Mouse (Mus musculus) cerebellum, adult 2 months (tissue): Measurements from ENCODE around the gene Hoxd4. TPM values are rescaled to one million over a fixed set of nuclear protein-coding genes. Genes with fewer than 3 reads are reported as not detected.

ENCODE experiments used
- DNase-seq, 2 experiments: peaks; one replicate each; pipeline ENCODE4 v3.0.0; 2021
- H3K27ac ChIP-seq: fragments of 200-500 bp; 2 replicates; pipeline ENCODE4 v1.5.1; 2012; ENCODE audit warnings: low read length, control low read depth, inconsistent platforms; ENCODE audit not compliant: insufficient read depth
- H3K27me3 ChIP-seq: fragments of 200-500 bp; 2 replicates; pipeline ENCODE4 v1.6.1; 2012; ENCODE audit warnings: inconsistent platforms, mild to moderate bottlenecking, low read length, moderate library complexity; ENCODE audit not compliant: control insufficient read depth, insufficient read depth
- H3K4me1 ChIP-seq: fragments of 200-500 bp; 2 replicates; pipeline ENCODE4 v1.6.1; 2011; ENCODE audit warnings: low read length; ENCODE audit not compliant: control insufficient read depth, insufficient read depth
- H3K4me3 ChIP-seq: fragments of 200-500 bp; replicated peaks from 2 replicates; pipeline ENCODE3; 2011; ENCODE audit warnings: mild to moderate bottlenecking, low read depth, low read length, control low read depth; ENCODE audit not compliant: insufficient read depth
- CTCF ChIP-seq: fragments of 200-500 bp; IDR thresholded peaks from 2 replicates; pipeline ENCODE4 v1.5.1; 2011; ENCODE audit warnings: low read depth, mild to moderate bottlenecking, control low read depth, low read length, moderate library complexity, borderline replicate concordance; ENCODE audit not compliant: insufficient read depth
- POLR2A ChIP-seq: fragments of 200-500 bp; IDR thresholded peaks from 2 replicates; pipeline ENCODE4 v1.6.1; 2011; ENCODE audit warnings: low read length, control low read depth, borderline replicate concordance; ENCODE audit not compliant: insufficient read depth
- WGBS: fragments of 180-500 bp; shearing (Covaris S2); methylation state at CpG from one replicate; pipeline ENCODE4 v1.1.7; 2018; 5-methylcytosine and 5-hydroxymethylcytosine counted together
- polyA plus RNA-seq: library from polyadenylated mRNA; depleted of rRNA; stranded (reverse); fragments of >200 nt; gene quantifications from 2 replicates; pipeline ENCODE4 v1.2.3, GENCODE M21; 2012; rRNA removed

The Hoxd4 gene
- 2.6 and 2.8 TPM in 2 replicates for polyA plus RNA-seq

DNA sequence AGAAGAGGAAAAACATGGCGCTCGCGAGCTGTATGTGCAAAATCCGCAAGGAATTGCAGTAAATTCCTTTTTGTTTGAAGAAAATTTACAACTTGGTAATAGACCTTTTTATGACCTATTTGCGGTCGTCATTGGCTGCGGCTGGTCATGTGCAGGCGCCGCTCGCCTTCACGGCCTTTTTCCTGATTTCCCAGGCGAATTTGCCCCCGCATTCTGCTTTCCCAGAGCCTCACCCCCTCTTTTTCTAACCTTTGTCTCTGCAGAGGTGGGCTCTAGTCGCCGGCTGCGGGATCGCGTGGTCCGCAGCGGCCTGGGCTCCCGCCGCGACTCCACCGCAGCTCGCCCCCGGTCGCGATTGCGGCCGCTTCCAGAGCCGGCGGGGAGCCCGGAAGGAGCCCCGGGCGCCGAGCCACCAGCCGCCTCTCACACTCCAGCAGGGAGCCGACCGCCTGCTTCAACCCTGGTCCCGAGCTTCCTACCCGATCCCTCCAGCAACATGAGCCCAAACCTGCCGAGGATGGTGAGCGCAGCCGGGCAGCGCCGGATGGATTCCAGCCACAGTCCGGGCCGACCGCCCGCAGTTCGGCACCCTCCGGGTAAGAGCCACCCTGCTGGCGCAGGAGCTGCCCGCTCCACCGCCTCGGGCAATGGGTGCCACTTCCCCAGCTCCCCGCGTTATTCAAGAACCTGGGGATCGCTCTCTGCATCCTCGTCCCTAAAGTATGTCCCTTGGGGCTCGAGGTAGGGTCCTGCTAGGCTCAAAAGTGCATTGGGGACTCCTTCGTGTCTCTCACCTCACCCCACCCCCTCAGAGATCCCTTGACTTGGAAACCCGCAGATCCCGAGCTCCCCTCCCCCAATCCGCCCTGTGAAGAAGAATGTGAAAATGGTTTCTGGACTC lies at the start of gene Hoxd4, which contains the start of gene Hoxd3:
Gene Hoxd4, plus strand, starts transcription at position 209 of the 901 bp plus-strand sequence.
Gene Hoxd3, plus strand, starts transcription at position 207 of the 901 bp plus-strand sequence.
- Histone ChIP-seq H3K27me3 (peaks cover 13% of the 10 kb centered on the region; the same call in 1 of the 2 replicates), H3K4me3 (no peak within 1 kb of the TSS), H3K27ac (no peak within 1 kb of the TSS), H3K4me1 (no peaks in the 10 kb centered on the region)
- TF ChIP-seq CTCF (no peak), POLR2A (no peak)
- DNase-seq: no peak
- WGBS: 3% methylated on average over 65 of the region's 65 CpGs

DNA sequence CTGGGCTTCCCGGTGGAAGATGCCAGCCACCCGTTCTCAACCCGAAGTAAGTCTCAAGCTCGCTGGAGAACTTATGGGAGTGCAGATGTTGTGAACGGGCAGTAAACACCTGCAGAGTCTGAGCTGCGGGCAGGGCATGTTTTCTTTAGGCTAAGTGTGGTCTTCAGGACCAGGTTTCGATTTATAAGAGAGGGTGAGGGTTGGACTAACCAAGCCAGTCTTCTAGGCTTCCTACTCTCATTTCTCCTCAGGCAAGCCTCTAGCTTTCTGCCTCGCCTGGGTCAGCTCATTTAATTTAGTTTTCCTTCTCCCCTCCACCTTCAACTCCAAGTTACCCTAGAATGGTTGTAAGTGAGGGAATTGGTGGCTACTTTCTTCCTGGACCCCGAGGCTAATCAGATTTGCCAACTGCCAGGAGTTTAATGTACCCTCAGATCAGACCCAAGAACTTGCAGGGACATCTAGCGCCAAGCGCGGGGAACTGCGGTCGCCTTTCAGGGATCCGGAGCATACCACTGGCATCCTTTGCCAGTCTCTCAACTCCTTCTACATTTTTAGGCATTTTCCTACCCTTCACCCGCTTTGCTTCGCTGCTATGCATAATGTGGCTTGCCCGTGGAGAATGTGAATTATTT lies 48.3 kb upstream of the Hoxd4 start:
- 3% methylated on average over 18 of the region's 18 CpGs for WGBS
- no peak for DNase-seq
- Histone ChIP-seq H3K27ac (no peak overlapping the region), H3K4me1 (no peaks in the 10 kb centered on the region), H3K27me3 (peaks cover 18% of the 10 kb centered on the region; the same call in 1 of the 2 replicates), H3K4me3 (no peak overlapping the region)
- TF ChIP-seq CTCF (peak; percentile 51; the same call in 1 of the 2 replicates), POLR2A (no peak)

DNA sequence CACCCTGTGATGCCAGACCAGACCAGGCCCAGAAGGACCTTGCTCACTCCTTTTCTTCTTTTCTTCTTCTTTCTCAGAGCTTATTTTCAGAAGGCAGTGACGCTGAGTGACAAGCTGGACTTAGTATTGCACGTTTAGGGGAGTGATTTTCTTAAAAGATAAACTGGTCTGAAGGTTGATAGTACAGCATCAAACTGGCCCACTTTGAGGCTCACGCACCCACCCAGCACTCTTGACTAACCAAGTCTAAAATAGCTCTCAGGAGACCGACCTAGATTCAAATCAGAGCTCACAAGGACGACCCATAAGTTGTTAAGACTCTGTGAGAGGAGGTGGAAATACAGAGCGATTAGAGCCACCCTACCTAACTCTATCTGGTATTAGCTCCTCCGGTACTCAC lies 45.3 kb upstream of the Hoxd4 start:
- DNase-seq: no peak
- Histone ChIP-seq H3K27ac (no peak overlapping the region), H3K4me3 (no peak overlapping the region), H3K27me3 (peaks cover 10% of the 10 kb centered on the region; the same call in 1 of the 2 replicates), H3K4me1 (no peaks in the 10 kb centered on the region)
- WGBS: 4% methylated on average over 7 of the region's 7 CpGs
- TF ChIP-seq CTCF: no peak
- TF ChIP-seq POLR2A: no peak

DNA sequence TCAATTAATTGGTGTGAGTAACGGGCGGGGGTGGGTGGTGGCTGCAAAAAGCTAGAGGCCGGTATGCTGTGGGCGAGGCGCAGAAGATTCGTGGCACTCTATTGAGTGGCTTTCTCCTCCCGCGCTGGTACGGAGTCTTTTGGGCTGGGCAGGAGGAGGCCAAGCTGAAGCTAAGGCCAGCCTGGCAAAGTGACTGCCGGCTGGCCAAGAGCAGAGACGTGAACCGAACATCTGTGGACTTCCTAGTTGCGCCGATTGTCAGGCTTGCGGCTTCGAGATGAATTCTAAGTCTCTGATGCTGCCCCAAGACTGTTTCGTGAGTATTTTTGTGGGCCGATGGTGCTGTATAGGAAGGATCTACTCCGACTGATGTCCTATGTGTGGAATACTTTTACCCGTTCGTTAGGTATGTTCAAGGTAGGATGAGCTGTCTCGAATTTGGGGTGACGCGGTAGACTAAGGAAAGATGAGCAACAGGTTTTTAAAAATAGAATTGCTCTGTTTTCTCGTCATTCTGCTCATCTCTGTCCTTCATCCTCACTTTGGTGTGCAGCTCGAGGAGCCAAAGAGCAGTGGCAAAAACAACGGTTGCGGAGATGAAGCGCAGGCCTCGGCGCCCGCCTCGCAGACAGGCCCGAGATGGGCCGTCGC lies 44.4 kb upstream of the Hoxd4 start:
- 5% methylated on average over 36 of the region's 36 CpGs for WGBS
- no peak for DNase-seq

DNA sequence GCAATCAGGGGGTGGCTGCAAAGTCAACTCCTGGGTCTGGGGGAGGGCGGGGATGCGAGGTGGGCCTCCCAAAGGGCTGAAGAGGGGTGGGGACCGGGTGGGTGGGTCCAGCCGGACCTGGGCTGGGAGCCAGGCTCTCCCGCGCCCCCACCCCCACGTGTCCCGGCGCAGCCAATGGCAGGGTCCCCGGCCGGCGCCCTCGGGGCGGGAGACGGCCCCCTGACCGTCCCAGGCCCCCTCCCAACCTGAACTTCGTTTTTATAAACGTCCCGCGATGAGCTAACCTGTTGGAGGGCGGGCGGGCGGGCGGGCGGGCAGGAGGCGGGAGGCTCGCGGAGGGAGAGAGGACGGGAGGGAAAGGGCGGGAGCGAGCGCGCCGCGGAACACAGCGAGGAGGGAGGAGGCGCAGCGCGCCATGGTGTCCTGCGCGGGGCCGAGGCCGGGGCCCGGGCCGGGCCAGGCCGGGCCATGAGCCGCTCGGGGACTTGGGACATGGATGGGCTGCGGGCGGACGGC lies 43.8 kb upstream of the Hoxd4 start, which contains the start of gene Hoxd13:
Gene Hoxd13, plus strand, starts transcription at position 469 of the 516 bp plus-strand sequence.
- Histone ChIP-seq H3K27ac (no peak within 1 kb of the TSS), H3K4me1 (no peaks in the 10 kb centered on the region), H3K27me3 (peaks cover 12% of the 10 kb centered on the region; the same call in 1 of the 2 replicates), H3K4me3 (no peak within 1 kb of the TSS)
- 1% methylated on average over 43 of the region's 51 CpGs for WGBS
- DNase-seq: no peak
- no peak for TF ChIP-seq POLR2A
- TF ChIP-seq CTCF: no peak

More for the DNA sequence above, 44.4 kb upstream of the Hoxd4 start:
- H3K27me3 ChIP-seq: peaks cover 10% of the 10 kb centered on the region; the same call in 1 of the 2 replicates
- H3K4me3 ChIP-seq: no peak overlapping the region
- no peak for TF ChIP-seq CTCF
- no peak for TF ChIP-seq POLR2A
- H3K4me1 ChIP-seq: no peaks in the 10 kb centered on the region
- no peak overlapping the region for H3K27ac ChIP-seq

DNA sequence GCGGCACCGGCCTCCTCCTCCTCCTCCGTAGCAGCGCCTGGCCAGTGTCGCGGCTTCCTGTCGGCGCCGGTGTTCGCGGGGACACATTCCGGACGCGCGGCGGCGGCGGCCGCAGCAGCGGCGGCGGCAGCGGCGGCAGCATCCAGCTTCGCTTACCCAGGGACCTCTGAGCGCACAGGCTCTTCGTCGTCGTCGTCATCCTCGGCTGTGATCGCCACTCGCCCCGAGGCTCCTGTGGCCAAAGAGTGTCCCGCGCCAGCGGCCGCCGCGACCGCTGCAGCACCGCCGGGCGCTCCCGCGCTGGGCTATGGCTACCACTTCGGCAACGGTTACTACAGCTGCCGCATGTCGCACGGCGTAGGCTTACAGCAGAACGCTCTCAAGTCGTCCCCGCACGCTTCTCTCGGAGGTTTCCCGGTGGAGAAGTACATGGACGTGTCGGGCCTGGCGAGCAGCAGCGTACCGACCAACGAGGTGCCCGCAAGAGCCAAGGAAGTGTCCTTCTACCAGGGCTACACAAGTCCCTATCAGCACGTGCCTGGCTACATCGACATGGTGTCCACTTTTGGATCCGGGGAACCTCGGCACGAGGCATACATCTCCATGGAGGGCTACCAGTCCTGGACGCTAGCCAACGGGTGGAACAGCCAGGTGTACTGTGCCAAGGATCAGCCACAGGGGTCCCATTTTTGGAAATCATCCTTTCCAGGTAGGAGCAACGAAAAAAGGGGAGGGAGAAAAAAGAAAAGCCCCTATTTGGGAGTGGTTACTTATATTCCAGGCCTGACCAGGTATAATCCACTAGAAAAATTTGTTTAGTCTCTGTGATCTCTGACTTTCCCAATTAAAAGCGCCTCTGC lies 43.1 kb upstream of the Hoxd4 start:
- no peak overlapping the region for H3K27ac ChIP-seq
- peaks cover 12% of the 10 kb centered on the region; the same call in 1 of the 2 replicates for H3K27me3 ChIP-seq
- DNase-seq: no peak
- 1% methylated on average over 72 of the region's 74 CpGs for WGBS
- no peak overlapping the region for H3K4me3 ChIP-seq
- TF ChIP-seq CTCF (no peak), POLR2A (no peak)
- no peaks in the 10 kb centered on the region for H3K4me1 ChIP-seq
